Mouse (Mus musculus): ENCODE data around the gene Cyp2c70. TPM values are rescaled to one million over a fixed set of nuclear protein-coding genes. Genes with fewer than 3 reads are reported as not detected.
"Not testable (repeated sequence)": the region's sequence is repeated elsewhere in the genome, so short reads cannot be mapped to it uniquely, and the experiment has no call there.

Cyp2c70 gene
- 37.5 and 43.0 TPM in 2 replicates for polyA plus RNA-seq (2015; fragmentation: Nextera tagmentation; extraction: Ambion mirVana)

DNA sequence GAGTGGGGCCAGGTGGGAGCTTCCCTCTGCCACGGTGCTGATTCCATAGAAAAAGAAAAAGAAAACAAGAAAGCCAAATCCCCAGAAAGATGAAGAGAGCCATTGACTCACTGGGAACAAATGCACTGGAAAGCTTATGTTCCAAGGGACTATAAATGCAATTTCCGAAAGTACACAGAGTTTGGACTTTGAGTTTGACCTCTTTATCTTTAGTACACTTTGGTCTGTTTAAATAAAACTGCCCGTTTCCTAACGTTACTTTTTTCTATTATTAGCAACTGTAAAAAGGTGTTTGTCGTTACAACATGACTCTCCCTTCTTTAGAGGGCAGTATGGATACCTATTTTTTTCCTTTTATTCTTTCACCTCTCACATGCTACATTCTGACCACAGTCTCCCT is at the start of gene Cyp2c70:
Gene Cyp2c70, minus strand, starts transcription at position 174 of the 400 bp plus-strand sequence.
- 47% methylated on average over 5 of the region's 5 CpGs for WGBS (ENCODE audit: insufficient replicate concordance)
- Histone ChIP-seq H3K27ac (ENCODE audit: low read length) (peak within 1 kb of the TSS; percentile 54; the same call in 1 of the 2 replicates), H3K4me3 (ENCODE audit: low read depth, low read length) (peak within 1 kb of the TSS; percentile 26)

DNA sequence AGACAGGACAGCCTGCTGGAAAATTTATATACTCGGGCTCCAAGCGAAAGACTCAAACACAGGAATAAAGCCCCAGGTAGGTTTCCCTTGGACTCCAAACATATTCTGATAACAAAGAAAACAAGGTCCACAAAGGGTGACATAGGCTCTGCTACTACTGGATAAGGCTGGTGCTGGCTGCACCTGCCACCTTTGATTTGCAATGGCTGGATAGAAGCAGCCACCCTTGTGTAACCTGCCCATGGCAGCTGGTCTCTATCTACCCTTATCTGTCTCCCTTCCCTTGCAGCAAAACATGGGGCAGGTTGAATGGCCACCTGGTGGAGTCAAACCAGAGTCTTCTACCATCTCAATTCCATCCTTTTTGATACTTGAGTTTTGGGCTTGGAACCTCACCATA is 45.4 kb upstream of the Cyp2c70 start:
- 71% methylated on average over 2 of the region's 2 CpGs for WGBS (ENCODE audit: insufficient replicate concordance)
- Histone ChIP-seq H3K27ac (ENCODE audit: low read length) (no peak overlapping the region), H3K9me3 (replicated peaks; ENCODE audit: control insufficient read depth, low read length) (no peaks in the 10 kb centered on the region)

More for the DNA sequence above, at the start of gene Cyp2c70:
- peak; percentile 70 for ATAC-seq (ENCODE audit: low read depth)
- Histone ChIP-seq H3K4me2 (ENCODE audit: low read depth, low read length) (peak within 1 kb of the TSS; percentile 38), H3K4me1 (ENCODE audit: control insufficient read depth, low read depth, low read length) (no peaks in the 10 kb centered on the region), H3K9me3 (replicated peaks; ENCODE audit: control insufficient read depth, low read length) (no peaks in the 10 kb centered on the region), H3K36me3 (ENCODE audit: control insufficient read depth, insufficient read depth) (no peaks in the 10 kb centered on the region), H3K27me3 (ENCODE audit: control insufficient read depth, insufficient read depth, low read depth, low read length) (no peaks in the 10 kb centered on the region), H3K9ac (ENCODE audit: low read depth, low read length) (no peak within 1 kb of the TSS)

DNA sequence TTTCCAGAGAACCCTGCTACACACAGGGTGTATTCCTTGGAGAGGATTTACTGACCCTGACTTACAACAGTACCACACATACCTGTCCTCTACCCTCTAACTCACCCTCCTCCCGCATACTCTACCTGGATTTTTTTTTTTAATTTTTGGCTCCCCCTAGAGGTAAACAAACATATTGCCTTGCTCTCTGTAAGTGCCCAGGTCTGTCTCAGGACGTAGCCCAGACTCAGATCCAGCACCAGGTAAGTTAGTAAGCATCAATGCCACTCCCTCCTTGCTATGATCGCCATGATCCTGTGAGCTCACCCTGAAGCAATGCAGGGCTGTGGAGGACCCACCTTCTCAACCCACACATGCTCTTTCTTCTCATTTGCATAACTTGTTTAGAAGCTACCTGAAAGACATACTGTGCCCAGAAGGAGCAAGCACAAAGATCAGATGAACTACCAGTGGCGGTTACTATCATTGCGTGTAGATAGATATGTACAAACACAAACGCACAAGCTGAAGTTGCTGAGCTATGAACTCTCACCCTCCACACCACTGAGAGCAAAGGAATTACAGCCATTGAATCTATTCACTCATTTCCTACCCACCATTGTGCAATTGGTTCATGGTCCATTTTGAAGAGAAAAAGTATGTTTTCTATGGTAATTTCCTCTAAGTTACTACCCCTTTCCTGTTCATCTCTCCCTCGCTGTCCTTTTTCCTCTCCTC is 44.9 kb upstream of the Cyp2c70 start:
- Histone ChIP-seq H3K4me2 (ENCODE audit: low read depth, low read length) (no peak overlapping the region), H3K4me3 (ENCODE audit: low read depth, low read length) (no peak overlapping the region), H3K27me3 (ENCODE audit: control insufficient read depth, insufficient read depth, low read depth, low read length) (no peaks in the 10 kb centered on the region), H3K9me3 (replicated peaks; ENCODE audit: control insufficient read depth, low read length) (no peaks in the 10 kb centered on the region), H3K9ac (ENCODE audit: low read depth, low read length) (no peak overlapping the region), H3K36me3 (ENCODE audit: control insufficient read depth, insufficient read depth) (peaks cover 4% of the 10 kb centered on the region), H3K4me1 (ENCODE audit: control insufficient read depth, low read depth, low read length) (no peaks in the 10 kb centered on the region), H3K27ac (ENCODE audit: low read length) (no peak overlapping the region)
- WGBS (ENCODE audit: insufficient replicate concordance), result 62% methylated on average over 7 of the region's 7 CpGs
- ATAC-seq (ENCODE audit: low read depth), result 0 out of 2 replicates have a peak, but pooled peaks have one; percentile 19

More for the DNA sequence above, 45.4 kb upstream of the Cyp2c70 start:
- H3K4me1 ChIP-seq (ENCODE audit: control insufficient read depth, low read depth, low read length), result no peaks in the 10 kb centered on the region
- 0 out of 2 replicates have a peak, but pooled peaks have one; percentile 27 for ATAC-seq (ENCODE audit: low read depth)
- peaks cover 4% of the 10 kb centered on the region for H3K36me3 ChIP-seq (ENCODE audit: control insufficient read depth, insufficient read depth)
- H3K4me3 ChIP-seq (ENCODE audit: low read depth, low read length), result no peak overlapping the region
- H3K27me3 ChIP-seq (ENCODE audit: control insufficient read depth, insufficient read depth, low read depth, low read length), result no peaks in the 10 kb centered on the region
- no peak overlapping the region for H3K9ac ChIP-seq (ENCODE audit: low read depth, low read length)
- H3K4me2 ChIP-seq (ENCODE audit: low read depth, low read length), result no peak overlapping the region

DNA sequence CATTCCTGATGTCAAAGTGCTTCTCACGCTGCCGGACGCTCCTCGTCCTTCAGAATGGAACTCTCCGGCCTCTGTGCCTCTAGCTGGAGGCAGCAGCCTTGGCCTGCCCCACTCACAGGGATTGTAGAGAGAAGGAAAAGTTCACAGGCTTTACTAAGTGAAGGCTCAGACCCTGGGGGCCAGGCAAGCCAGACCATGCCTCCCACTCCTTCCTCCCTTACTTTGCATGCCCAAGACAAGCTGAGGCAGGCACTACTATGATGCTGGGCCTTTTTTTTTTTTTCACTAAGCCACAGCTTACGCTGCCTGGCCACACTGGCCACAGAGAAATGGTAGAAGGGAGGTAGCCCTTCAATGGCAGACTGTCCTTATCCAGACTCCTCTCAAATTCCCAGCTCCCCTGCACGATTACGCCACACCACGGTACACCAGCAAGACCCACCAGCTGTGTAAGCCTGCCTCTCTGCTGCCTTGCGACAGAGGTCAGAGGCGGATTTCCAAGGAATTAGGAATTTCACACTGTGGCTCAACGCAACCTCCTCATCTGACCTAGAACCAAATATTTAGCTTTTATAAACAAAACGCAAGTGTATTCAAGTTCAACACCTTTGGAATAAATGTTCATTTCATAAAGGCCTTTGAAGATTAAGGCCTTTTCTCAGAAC is 44.1 kb upstream of the Cyp2c70 start:
- 78% methylated on average over 13 of the region's 13 CpGs for WGBS (ENCODE audit: insufficient replicate concordance)
- no peaks in the 10 kb centered on the region for H3K9me3 ChIP-seq (replicated peaks; ENCODE audit: control insufficient read depth, low read length)
- H3K27me3 ChIP-seq (ENCODE audit: control insufficient read depth, insufficient read depth, low read depth, low read length), result no peaks in the 10 kb centered on the region
- no peak overlapping the region for H3K4me3 ChIP-seq (ENCODE audit: low read depth, low read length)
- no peak for ATAC-seq (ENCODE audit: low read depth)
- H3K27ac ChIP-seq (ENCODE audit: low read length), result no peak overlapping the region
- no peak overlapping the region for H3K9ac ChIP-seq (ENCODE audit: low read depth, low read length)
- H3K4me1 ChIP-seq (ENCODE audit: control insufficient read depth, low read depth, low read length), result no peaks in the 10 kb centered on the region
- H3K36me3 ChIP-seq (ENCODE audit: control insufficient read depth, insufficient read depth), result peaks cover 4% of the 10 kb centered on the region
- no peak overlapping the region for H3K4me2 ChIP-seq (ENCODE audit: low read depth, low read length)

DNA sequence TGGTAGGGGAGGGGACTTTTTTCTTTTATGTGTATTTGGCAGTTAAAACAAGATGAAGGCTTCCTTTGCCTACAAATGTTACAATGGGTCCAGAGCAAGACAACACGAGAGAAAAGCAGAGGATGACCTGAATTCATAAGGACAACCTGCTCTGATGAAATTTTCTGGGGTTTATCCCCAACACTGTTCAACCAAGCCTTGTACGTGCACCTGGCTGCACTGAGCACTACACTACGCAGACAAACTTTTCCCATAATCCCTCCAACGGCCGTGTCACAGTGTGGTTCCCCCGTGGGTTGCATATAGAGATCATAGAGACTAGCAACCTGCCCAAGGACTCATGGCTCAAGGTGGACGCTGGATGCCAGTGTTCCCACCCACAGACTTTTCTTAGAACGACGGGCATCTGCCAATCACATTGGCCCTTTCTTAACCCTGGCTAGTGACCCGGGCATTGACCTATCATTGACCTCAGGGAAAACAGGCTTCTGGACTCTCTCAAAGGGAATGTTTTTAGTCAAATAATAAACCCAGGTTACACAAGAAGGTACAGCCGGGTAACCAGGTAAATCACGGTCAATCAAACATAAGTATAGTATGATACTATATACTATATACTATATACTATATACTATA is 39.5 kb upstream of the Cyp2c70 start:
- peak; percentile 74 for ATAC-seq (ENCODE audit: low read depth)
- H3K27me3 ChIP-seq (ENCODE audit: control insufficient read depth, insufficient read depth, low read depth, low read length), result no peaks in the 10 kb centered on the region
- H3K9ac ChIP-seq (ENCODE audit: low read depth, low read length), result no peak overlapping the region
- 70% methylated on average over 12 of the region's 12 CpGs for WGBS (ENCODE audit: insufficient replicate concordance)
- H3K27ac ChIP-seq (ENCODE audit: low read length), result no peak overlapping the region
- H3K36me3 ChIP-seq (ENCODE audit: control insufficient read depth, insufficient read depth), result peaks cover 4% of the 10 kb centered on the region
- H3K4me2 ChIP-seq (ENCODE audit: low read depth, low read length), result no peak overlapping the region
- no peaks in the 10 kb centered on the region for H3K9me3 ChIP-seq (replicated peaks; ENCODE audit: control insufficient read depth, low read length)
- no peak overlapping the region for H3K4me3 ChIP-seq (ENCODE audit: low read depth, low read length)
- no peaks in the 10 kb centered on the region for H3K4me1 ChIP-seq (ENCODE audit: control insufficient read depth, low read depth, low read length)

DNA sequence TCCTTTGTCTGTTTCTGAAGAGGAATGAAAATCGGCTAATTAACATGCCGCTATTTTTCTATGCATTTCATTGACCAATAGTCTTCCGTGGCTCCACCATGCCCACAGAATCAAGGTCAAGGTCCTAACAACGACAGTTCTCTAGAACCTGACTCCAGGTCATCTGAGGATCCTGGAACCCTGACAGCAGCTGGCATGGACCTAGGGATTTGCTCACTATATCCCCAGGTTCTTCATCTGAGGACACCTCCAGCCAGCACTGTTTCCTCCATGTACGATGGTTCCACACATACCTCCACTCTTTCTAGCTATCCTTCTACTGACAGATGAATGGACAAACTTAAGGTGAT is 38.6 kb upstream of the Cyp2c70 start:
- ATAC-seq (ENCODE audit: low read depth), result no peak
- Histone ChIP-seq H3K4me1 (ENCODE audit: control insufficient read depth, low read depth, low read length) (no peaks in the 10 kb centered on the region), H3K4me3 (ENCODE audit: low read depth, low read length) (no peak overlapping the region), H3K27ac (ENCODE audit: low read length) (no peak overlapping the region), H3K27me3 (ENCODE audit: control insufficient read depth, insufficient read depth, low read depth, low read length) (no peaks in the 10 kb centered on the region), H3K4me2 (ENCODE audit: low read depth, low read length) (no peak overlapping the region), H3K9ac (ENCODE audit: low read depth, low read length) (no peak overlapping the region), H3K36me3 (ENCODE audit: control insufficient read depth, insufficient read depth) (peaks cover 4% of the 10 kb centered on the region), H3K9me3 (replicated peaks; ENCODE audit: control insufficient read depth, low read length) (no peaks in the 10 kb centered on the region)
- WGBS (ENCODE audit: insufficient replicate concordance), result 71% methylated on average over 5 of the region's 5 CpGs

DNA sequence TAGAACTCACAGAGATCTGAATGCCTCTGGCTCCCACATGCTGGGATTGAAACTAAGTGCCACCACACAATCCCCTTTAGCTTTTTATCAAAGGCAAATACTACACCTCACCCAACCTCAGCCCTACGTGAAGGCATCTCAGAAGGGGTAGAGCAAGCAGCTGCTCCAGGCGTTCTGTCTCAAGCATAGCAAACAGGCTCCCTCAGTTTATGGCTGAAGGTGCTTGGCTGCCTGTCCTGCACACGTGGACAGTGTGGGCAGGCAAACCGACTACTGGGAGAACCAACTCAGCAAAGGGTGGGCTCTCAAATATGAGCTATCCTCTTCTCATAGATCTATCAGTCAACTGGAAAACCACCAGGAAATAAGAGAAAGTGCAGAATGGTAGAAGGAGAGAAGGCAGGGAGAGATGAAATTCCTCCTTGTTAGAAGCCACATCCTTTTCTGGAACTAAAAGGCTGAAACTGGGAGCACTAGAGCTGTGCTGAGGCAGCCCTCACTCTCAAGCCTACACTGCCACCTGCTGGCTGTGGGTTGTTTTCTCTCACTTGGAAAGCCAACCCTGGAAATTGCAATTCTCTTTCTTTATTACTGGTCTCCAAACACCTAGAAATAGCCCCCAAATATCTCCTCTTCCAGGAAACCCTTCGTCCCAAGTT is 38.1 kb upstream of the Cyp2c70 start:
- Histone ChIP-seq H3K27me3 (ENCODE audit: control insufficient read depth, insufficient read depth, low read depth, low read length) (no peaks in the 10 kb centered on the region), H3K4me3 (ENCODE audit: low read depth, low read length) (no peak overlapping the region), H3K9ac (ENCODE audit: low read depth, low read length) (no peak overlapping the region), H3K27ac (ENCODE audit: low read length) (no peak overlapping the region), H3K9me3 (replicated peaks; ENCODE audit: control insufficient read depth, low read length) (no peaks in the 10 kb centered on the region), H3K36me3 (ENCODE audit: control insufficient read depth, insufficient read depth) (peaks cover 4% of the 10 kb centered on the region), H3K4me1 (ENCODE audit: control insufficient read depth, low read depth, low read length) (no peaks in the 10 kb centered on the region), H3K4me2 (ENCODE audit: low read depth, low read length) (no peak overlapping the region)
- ATAC-seq (ENCODE audit: low read depth), result no peak
- WGBS (ENCODE audit: insufficient replicate concordance), result 61% methylated on average over 5 of the region's 5 CpGs

DNA sequence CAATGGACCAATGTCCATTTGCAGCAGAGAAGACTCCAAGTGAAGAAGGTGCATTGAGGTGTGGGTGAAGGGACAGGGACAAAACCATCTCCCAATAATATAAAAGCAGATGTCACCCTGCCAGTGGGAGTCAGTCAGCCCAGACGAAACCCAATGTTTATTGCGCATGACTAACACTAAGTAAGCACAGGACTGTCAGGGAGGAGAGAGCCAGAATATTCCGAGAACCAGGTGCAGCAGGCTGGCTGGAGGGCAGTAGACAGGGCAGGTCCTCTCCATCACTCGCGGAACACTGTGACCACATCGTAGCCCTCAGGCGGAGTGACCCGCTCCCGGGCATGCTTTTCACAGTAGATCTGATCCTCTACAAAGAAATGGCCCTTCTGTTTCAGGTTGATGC is 35.2 kb upstream of the Cyp2c70 start:
- 80% methylated on average over 9 of the region's 9 CpGs for WGBS (ENCODE audit: insufficient replicate concordance)
- ATAC-seq (ENCODE audit: low read depth), result not testable (repeated sequence)

More for the DNA sequence above, 35.2 kb upstream of the Cyp2c70 start:
- H3K9me3 ChIP-seq (replicated peaks; ENCODE audit: control insufficient read depth, low read length); H3K4me2 ChIP-seq (ENCODE audit: low read depth, low read length); H3K4me1 ChIP-seq (ENCODE audit: control insufficient read depth, low read depth, low read length); H3K27me3 ChIP-seq (ENCODE audit: control insufficient read depth, insufficient read depth, low read depth, low read length); H3K4me3 ChIP-seq (ENCODE audit: low read depth, low read length); H3K27ac ChIP-seq (ENCODE audit: low read length); H3K36me3 ChIP-seq (ENCODE audit: control insufficient read depth, insufficient read depth); H3K9ac ChIP-seq (ENCODE audit: low read depth, low read length): not testable (repeated sequence)
